Mouse (Mus musculus) testis, postnatal 14 days (tissue): Measurements from ENCODE around the gene Cwc22.

ENCODE experiments used
- DNase-seq: peaks from one replicate; pipeline ENCODE4 v3.0.0; 2021; ENCODE audit warnings: low spot score

The Cwc22 gene

DNA sequence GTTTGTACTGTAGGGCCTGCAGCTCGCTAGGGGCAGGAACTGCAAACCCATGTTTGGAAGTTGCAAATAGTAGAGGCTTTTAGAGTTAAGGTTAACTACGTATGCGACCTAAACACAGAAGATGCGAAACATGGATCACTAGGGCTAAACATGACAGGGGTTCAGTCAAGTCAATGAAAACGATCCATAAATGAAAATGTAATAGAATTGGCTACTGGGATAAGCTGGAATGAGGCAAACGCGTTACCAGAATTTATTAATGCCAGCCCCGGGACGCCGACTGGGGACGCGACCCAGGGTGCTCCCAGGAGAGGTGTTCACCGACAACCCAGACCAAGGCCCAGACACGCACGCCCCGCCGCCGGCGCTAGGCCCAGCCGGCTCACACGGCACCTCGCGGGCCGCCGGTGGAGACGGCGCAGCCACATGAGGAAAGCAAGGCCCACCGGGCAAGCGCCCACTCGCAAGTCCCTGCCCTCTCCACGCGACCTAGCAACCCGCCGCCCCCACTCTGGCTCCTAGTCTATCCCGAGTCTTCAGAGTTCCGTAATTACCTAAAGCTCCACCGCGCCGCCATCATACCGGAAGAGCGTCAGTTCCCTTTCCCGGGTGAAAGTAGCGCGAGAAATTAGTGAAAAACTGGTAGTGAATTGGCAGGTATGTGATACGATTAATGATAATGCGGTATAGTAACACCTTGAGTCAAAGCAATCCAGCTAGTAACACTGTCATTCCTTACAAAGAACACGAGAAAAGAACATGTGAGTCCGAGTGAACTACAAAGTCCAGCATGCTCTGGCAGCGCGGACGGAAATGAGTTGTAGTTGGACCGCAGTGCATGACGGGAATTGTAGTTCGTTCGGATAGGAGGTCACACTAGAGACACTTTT, at the start of gene Cwc22:
Cwc22 (minus strand) TSS at position 780 of the 890 bp plus-strand sequence.
- DNase-seq, result peak; percentile 92

DNA sequence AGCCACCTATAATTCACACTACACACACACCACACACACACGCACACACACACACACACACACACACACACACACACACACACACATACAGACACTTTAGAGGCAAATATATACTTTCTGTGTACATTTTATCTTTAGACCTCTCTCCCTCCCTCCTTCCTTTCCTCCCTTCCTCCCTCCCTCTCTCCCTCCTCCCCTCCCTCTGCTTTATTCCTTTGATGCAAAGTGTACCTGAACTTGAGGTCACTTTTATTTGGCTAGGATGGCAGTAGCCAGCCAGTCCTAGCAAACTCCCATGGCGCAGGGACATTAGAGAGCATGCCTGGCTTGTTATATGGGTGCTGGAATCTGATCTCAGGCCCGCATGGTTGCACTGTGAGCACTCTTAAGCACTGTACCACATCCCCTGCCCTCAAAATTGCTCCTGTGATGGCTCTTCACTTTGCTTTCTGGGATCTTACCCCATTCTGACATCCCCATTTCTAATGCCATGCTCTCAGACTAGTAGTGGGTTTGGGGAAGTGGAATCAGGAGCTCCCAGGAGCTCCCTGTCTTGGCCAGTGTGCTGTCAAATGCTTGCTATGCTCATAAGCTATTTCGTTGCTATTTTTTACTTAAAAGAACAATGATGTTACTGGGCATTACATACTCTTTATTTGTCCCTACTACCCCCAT, 47.7 kb upstream of the Cwc22 start:
- DNase-seq, result no peak

DNA sequence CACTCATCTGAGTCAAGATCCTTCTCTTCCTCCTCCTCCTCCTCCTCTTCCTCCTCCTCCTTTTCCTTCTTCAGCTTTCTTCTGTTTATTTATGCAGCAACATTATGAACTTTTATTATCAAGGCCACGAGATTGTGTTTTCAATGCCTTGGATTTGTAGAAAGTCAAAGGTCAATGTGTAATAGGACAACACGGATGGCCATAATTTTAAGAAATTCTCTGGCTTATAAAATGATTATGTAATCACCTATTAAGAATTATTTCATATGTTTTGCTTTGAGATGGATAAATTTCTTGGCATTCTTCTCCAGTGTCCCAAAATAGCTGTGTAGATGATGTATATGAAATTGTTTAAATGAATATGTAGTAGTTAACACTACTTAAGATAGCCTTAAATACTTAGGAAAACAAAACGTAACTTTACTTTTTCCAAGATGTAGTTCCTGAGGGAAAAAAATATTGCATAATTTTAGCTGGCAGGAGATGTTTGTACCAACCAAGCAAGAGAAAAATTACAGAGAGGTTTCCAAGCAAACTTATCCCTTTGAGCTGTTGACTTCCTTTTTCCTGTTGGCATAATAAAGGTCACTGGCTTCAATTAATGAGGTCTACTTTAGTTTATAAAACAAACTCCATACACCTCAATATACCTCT, 46.9 kb upstream of the Cwc22 start:
- DNase-seq, result no peak

DNA sequence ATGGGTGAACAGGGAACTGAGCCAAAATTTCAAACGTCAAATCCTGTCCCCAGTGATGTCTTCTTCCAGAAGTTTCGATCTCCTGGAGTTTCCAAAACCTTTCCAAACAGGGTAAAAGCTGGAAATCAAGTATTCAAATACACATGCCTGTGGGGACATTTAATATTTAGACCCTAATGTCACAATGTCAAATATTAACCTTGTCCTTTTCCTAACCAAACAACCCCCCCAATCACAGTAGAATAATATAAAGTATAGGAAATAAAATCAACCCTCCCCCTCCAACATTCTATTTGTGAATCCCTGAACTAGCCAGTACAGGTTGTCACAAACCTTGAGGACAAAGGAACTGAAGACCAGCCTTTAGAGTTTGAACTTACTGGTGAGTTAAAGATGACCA, 44.6 kb upstream of the Cwc22 start:
- DNase-seq, result no peak

DNA sequence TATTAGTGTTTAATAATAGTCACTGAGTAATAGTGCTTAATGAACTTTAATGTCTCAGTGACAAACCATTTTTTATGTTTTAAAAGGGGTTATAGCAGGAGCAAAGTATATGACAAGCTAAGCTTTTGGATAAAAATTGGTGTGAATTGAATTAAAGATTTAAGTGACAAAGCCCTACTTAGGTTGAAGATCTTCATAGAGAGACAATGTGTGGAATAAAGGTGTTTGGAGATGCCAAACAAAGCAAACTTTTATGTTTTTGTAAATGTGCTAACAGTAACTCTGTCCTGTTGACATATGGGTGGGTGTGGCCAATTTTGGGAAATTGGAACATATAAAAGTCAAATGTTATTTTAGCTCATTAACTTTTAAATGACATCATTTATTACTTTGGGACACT, 43.9 kb upstream of the Cwc22 start:
- DNase-seq, result no peak

DNA sequence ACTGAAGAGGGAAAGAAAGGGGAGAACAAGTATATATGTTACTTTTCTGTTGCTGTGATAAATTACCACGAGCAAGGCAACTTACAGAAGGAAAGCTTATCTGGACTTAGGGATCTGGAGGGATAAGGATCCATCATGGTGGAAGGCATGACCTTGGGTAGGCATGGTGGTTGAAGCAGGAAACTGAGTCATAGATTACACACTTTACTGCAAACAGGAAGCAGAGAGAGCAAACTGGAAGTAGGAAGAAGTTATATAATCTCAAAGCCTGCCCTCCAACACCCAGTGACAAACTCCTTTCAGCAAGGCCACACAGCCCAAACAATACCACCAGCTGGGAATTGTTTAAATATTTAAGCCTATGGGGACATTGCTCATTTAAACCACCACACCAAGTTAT, 43.2 kb upstream of the Cwc22 start:
- no peak for DNase-seq

DNA sequence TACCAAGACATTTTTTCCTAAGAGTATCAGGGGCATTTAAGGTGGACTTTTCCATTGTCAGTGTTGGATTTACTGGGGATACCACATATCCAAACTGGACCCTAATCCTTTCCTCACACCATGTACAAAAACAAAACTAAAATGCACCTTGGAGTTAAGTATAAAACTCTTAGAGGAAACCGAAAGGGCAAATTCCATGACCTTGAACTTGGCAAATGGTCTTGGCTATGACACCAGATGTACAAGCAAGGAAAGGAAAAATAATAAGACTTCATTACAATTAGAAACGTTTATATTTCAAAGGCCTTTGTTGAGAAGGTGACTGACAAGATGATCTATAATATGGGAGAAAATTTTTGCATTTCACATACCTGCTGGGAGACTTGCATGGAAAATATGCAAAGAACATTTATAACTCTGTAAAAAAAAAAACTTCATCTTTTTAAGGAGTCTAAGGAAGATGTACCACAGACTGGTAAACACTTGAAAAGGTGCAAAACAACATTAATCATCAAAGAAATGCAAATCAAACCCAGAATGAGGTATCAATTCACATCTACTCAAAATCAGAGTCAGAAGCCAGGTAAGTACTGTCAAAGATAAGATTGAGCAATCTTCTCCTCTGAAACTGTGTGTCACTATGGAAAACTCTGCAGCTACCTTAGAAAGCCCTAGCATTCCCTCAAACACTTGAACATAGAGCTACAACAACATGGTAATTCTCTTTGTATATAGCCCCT, 40.0 kb upstream of the Cwc22 start:
- no peak for DNase-seq

DNA sequence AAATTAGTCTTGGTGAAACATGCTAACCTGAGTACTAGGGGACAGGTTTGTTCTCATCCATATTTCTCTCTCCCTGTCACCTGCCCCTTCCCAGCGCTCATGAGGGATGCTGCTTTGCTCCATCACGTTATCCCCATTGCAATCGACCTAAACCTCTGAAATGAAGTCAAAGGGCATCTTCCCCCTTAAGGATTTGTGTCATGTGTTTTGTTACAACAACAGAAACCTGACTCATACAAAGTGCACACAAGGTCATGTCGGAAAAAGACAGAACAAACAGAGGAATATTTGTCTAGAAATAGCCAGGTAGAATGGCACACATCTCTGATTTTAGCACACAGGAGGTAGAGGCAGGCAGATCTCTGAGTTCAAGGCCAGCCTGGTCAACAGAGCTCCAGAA, 38.0 kb upstream of the Cwc22 start:
- no peak for DNase-seq

DNA sequence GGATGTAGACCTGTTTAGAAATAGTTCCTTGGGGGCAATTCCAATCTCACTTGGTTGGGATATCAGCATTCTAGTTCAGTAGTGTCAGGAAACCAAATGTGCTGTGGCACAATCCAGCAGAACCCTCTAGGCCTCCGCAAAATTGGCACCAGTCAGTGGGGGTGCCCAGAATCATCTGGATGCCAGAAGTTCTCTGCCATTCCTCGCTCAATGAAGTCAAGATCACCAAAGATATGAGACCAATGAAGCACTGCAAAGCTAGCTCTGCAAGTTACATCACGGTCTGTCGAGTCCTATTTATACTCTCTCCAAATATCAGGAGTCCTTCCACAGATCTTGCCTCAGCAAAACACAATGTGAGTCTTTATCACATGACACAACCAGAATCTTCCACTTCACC, 35.7 kb upstream of the Cwc22 start:
- no peak for DNase-seq

DNA sequence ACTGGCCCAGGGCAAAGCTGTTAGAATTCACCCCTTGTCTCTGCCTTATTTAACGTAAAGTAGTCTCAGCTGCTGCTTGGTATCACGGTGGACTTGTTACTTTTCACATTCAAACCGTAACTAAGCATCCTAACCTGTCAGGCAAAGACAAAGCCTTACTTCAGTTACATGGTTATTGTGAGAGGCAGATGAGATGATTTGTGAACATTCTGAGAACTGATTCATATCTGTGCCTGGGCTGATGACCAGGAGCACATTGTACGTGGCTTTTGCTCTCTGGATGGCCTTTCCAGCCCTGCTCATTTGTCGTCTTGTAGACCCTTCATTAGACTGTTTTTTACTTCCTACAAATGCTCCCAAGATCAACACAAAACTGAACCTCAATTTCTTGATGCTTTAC, 34.5 kb upstream of the Cwc22 start:
- no peak for DNase-seq

DNA sequence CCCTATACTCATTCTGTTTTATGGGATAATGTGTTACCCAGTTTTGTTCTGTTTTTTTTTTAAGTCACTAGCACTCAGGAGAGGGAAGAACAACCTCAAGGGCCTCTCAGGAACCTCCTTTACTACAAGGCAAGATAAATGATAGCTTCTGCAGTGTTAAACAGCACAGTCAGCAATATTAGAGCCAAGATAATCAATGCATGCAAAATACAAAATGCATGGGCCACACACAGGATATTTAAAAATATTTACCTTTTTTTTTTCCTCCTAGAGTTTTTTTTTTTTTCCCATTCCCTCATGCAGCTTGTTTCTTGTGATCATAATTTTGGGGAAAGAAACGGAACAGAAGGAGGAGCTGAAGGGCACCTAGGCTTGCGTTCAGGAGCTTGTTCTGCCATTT, 33.3 kb upstream of the Cwc22 start:
- DNase-seq, result no peak

DNA sequence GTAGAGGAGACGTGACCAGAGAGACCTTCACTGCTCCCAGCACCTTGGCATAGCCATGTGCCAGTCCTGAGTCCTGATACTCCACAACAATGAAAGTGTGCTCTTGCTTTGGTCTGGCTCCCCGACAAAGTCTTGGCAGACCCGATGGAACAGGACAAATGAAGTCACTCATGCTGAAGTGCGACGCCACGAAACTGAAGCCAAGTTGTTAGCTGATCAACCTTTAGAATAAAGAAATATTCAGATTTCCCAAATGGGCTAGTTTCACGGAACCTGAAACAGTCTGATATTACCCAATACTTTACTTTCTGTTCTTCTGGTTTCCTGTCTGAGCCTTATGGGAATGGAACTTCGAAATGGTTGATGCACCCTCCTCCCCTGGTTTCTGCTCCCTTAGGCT, 32.9 kb upstream of the Cwc22 start:
- DNase-seq, result no peak

DNA sequence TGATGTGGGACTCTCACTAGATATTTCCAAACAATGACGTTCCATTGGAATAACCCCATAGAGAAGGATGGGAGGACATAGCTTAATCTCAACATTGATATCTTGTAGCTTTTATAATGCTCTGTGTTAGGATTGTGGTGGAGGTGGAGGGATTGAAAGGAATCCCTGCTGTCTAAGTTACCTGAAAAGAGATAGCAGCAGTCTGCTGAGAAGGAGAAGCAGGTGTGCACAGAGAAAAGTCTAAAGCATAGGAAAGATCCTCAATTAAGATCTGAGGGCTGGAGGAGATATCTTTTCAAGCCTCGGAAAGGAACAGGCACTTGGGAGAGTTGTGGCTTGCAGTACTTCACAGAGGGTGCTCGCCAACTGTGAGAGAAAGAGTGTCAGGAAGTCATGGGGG, 32.1 kb upstream of the Cwc22 start:
- DNase-seq, result no peak

DNA sequence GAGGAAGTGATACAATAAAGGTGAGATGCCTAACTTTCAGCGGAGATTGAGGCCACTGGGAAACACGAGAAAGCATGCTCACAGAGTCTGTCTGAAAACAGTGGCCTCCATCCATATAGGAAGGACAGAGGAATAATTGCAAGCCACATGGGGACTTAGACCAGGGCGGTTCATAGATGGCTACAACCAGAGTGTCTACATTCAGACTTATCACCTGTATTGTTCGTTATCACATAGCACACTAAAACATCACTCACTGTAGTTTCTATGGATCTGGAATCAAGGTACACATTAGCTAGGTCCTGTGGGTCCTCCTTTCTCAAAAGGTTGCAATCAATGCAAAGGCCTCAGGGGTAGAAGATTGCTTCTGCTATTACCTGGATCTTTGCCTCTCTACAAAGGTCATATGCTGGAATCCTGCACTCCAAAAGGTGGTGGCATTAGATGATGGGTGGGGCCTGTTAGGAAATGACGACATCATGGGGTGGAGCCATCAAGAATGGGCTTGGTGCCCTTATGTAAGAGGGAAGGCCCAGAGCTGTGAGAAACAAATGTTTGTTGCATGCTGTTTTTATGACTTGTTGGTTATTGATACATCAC, 30.2 kb upstream of the Cwc22 start:
- no peak for DNase-seq

DNA sequence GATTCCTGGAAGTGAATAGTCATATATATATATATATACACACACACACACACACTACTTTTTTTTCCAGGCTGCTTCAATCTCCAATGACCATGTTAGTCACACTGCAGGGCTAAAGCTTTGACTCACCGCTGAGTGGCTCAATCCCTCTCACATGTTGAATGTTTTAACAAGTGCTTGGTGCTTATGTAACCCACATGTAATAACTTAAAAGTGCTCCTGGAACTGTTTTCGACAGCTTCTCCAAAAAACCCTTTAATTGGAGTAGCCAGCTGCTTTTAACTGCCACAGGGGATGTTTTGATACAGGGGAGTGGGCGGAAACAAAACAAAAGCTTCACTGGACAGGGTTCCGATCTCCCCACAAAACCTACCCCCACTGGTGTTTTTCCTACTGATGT, 29.4 kb upstream of the Cwc22 start:
- no peak for DNase-seq

DNA sequence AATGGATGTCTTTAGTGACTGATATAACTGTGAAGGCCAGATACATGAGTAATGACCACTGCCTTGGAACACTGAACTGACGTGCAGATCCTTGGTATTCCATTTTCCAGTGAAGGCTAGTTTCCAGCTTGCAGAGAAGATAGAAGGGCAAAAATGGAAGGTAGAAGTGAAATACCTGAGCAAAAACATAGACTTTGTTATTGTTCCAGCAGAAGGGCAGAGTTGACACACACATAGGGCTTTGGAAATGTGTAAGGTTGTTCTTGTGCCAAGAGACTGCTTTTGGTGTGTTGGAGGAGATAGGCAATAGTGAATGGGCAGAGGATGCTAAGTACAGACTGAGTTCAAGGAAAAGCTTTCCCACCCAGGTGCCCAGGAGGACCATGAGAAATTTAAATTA, 28.8 kb upstream of the Cwc22 start:
- DNase-seq, result no peak

DNA sequence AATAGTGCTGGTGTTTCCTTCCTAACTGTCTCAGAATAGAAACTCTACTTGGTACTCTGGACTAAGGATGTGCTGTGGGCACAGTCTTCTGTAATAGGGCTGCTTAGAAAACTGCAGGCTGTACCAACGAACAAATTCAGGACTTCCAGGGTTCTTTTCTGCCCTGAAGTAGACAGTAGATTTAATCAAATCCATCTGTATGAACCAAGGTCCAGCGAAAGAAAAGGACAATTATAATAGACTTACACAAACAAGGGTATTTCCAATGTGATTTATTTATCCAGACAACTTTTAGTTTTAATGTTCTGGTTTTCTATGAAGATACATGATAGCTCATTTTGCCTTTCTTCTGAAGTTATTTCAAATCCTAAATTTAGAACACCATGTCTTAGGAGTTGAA, 28.2 kb upstream of the Cwc22 start:
- no peak for DNase-seq

DNA sequence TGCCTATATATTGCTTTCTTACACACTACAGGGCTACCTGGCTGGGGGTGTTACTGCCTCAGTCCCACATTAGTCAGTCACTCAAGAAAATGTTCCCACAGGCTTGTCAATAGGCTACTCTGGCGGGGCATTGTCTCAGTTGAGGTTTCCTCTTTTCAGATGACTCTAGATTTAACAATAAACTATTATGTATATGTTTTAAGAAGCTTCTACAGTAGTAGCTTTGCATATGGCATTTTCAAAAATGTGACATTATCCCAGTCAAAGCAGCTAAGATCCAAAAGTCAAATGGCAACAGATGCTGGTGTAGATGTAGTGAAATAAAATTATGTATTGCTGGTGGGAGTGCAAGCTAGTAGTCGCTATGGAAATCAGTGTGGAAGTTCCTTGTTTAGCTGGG, 27.1 kb upstream of the Cwc22 start:
- DNase-seq, result no peak

DNA sequence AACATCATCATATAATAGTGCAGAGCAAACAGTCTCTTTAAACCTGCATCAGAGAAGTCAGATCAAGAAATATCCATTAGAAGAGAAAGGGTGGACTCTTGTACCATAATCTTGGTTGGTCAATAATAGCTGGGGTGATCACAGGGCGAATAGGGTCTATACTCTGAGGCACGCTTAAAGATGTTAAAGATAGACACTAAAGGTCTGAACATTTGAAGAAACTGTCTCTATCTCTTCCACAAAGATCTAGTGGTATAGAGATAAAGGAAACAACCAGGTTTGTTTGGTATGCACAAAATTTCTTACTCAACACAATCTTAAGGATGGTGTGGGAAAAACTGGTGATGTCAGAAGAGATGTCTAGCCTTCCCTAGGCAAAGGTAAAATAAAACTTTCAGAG, 26.4 kb upstream of the Cwc22 start:
- no peak for DNase-seq

DNA sequence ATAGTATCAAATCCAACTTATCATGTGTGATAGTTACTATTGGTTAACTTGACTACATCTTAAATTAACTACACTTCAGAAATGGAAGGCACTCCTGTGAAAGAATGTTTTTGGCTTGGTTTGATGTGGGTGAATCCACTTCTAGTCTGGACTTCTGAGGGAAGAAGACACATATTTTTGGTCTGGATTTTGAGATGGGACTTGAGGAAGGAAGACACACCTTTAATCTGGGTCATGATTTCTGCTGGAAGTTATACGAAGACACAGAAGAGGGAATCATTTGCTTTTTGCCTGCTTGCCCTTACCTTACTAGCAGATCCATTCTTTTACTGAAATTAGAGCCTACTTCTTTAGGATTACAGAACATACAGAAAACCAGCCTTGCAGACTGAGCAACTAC, 25.7 kb upstream of the Cwc22 start:
- no peak for DNase-seq

DNA sequence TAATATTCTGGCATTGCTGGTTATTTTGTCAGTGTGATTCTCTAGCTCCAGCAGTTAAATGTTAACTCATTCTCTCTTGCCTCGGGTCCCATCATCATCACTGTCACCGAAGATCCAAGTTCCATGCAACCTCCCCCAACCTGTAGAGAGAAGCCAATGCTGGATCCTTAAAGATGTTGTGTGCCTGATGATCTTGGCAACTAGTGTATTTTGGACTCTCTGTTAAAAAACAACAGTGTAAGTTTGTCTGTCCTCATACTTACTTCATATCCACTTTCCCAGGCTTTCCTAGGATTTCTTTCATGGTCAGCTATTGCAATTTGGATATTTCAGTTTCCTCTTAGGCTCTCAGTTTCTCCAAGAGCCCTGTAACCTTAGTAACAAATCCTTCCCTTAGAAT, 25.2 kb upstream of the Cwc22 start:
- DNase-seq, result no peak

DNA sequence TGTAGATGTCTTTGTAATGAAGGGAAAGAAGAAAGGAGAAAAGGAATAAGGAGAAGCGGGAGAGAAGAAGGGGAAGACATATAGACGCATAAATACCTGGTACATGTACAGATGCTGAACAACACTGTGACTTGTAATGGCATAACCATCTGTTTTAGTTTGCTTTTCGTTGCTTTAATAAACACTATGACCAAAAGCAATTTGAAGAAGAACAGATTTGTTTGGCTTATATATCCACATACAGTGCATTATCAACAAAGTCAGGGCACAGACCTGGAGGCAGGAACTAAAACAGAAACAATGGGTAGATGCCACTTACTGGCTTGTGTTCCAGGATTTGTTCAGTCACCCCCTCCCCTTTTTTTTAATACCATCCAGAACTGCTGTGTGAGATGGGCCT, 24.4 kb upstream of the Cwc22 start:
- DNase-seq, result no peak
